Mouse (Mus musculus): ENCODE results near the gene Cdc42bpg.
"Not testable (repeated sequence)": the region's sequence is repeated elsewhere in the genome, so short reads cannot be mapped to it uniquely, and the experiment has no call there.

The Cdc42bpg gene

DNA sequence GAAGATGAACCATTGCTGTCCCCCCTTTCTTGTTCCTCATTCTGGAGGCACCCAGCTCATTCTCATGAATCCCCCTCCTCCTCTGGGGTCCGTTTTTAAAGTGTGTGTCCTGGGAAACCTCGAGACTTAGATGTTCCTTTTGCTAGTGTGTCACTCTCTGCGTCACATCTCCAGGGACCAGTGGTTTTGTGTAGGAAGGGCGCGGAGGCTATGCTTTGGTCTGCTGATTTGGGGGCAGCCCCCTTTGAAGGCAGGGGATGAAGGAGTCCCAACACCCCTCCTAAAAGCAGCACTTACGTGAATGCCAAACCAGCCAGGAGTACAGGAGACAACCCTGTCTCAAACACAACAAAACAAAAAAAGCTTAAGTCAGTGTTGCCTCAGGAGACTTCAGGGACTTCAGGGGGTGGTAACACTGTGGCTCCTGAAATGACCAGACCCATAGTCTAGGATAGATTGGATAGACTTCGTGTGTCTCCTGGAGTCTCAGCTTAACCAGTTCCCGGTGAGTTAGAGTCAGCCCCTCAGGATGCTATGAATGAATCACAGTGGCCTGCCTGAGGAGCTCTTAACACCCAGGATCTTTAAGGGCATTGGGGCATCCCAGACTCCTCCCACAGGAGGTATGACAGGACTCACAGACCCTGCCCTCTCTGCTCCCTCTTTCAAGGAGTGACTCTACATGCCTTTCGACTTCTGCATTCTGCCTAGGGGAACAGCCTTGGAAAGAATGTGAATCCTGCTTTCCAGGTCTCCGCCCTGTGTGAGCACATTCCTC is 28.4 kb upstream of the Cdc42bpg start:
- peak; percentile 74 for DNase-seq

DNA sequence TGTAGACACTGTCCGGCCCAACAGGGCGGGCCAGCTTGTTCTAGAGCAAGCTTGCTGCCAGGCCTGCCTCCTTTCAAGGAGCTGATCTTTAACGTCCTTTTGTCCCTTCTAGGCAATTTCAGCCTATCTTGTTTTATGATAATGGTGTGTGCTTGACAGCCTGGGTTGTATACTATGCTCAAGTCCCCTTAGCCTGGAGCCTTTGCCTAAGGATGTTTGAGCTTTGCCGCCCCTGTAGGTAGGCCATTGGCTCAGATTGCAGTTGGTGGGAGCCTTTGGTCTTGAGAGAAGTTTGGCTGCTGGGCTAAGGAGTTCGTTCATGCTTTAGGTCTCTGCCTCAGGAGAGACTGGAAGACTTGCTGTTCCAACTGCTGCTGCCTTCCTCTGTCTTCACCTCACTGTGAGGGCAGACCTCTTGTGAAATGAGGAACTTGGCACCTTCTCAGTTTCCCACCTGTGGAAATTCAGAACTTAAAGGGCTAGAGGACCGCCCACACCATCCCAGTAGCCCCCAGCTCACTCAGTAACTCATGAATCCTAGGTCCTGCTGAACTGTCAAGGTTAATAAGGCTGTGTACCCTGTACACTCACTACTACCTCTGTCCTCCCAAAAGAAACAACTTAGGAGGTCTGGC is 27.7 kb upstream of the Cdc42bpg start:
- DNase-seq, result no peak

GRCm38 (mm10) chr19:6279481-6280144 is 26.6 kb upstream of the Cdc42bpg start:
- no peak for DNase-seq

DNA sequence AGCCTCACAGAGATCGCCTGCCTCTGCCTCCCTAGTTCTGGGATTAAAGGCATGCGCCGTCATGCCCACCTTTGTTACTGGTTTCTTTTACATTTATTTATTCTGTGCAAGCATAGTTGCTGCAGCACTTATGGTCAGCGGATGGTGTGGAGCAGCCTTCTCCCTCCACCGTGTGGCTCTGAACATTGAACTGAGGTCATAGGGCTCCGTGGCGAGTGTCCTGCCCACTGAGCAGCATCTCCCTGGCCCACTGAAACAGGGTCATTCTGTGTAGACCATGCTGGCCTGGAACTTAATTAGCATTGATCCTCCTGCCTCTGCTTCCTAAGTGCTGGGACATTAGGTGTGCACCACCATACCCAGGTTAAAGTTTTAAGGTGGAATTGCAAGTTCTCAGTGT is 25.7 kb upstream of the Cdc42bpg start:
- no peak for DNase-seq

- DNase-seq, result no peak
Observed at GRCm38 (mm10) chr19:6281122-6282020, 24.9 kb upstream of the Cdc42bpg start.

- peak; percentile 74 for DNase-seq
Observed at GRCm38 (mm10) chr19:6283001-6283400, 23.3 kb upstream of the Cdc42bpg start.

- DNase-seq, result peak; percentile 86
Observed at GRCm38 (mm10) chr19:6284502-6284901, 21.8 kb upstream of the Cdc42bpg start.

DNA sequence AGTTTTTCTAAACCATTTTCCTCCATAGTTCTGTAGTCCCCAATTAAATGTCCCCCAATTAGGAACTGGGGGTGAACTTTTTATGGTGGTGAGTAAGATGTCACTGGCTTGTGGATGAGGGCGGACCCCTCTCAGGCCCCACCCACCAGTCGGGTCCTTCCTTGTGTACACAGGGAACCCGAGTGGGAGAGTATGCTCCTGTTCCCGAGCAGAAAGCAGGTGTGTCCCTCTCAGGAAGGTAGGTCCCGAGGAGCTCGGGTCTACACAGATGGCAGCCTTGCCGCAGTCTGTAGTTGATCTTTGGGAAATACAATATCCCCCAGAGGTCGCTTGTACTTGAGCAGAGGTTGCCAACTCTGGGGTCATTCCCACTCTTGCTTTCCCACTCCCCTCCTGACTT is 21.0 kb upstream of the Cdc42bpg start:
- DNase-seq, result peak; percentile 71

DNA sequence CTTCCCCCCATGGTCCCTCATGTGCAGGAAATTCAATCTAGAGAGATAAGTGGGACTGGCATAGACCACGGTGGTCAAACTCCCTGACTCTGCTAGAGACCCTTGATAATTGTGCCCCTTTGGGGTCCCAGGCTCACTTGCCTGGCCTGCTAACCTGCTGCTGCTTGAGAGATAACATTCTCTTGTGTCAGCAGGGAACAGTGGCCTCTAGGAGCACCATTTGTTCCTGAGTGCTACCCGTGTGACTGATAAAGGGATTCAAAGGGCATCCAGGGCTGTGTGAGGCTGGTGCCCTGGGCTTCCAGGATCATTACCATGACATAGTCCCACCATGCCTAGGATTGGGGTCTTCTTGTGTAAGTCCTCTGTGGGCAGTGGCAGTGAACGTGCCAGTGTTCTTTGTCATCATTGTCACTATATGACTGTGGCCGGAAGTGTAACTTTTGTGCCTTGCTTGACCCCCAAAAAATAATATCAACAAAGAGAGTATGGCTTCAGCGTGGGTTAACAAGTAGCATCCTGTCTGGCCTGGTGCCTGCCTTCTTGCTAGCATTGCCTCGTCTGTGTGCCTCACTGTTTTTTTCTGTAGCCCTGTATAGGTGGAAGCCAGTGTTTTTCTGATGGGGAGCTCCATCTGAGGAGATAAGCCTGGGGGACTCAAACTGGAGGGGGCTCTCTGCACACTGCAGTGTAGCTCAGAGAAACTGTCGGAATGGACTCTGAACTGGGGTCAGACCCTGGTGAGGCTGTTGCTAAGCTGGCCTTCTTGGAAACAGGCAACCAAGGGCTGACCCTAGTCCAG is 20.4 kb upstream of the Cdc42bpg start:
- DNase-seq, result peak; percentile 66

DNA sequence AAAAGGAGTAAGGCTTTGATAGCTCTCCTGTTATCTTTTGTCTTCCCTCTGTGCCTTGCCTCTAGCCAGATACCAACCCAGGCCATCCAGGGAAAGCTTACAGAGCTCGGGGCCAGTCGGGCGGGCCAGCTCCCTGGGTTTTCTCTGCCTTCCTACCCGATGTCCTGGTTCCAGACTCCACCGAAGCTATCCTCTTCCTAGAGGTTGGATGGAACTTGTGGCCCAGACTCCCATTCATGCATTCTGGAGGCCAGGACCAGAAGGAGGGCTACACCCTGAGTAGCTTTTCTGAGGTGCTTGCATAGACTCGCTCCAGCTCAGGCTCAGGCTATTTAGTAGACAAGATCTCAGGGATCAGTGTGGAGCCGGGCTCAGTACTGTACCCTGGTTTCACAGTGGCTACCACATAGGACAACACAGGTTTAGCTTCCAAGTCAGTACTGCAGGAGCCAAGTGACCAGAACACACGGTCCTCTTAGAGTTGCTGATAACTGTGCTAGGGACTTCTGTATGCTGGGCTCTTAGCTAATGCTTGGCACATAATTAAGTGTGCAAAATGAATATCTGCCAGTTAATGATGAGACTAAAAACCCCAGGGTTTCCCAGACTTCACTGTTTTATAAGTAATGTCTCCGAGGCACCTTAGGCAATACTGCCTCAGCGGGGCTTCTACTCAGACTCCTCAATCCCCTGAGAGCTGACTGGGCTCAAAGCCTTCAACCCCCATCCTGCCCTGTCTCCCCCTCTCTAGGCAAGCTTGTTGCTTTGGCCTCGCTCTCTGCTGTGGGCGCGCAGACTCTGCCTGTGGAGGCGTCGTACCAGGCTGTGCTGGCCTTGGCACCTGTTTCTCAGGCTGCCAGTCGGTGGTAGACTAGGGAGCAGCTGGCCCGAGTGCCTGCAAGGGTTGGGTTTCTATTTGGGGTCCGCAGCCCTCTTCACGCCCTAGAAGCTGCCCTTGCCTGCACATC is 19.5 kb upstream of the Cdc42bpg start:
- DNase-seq, result peak; percentile 62

- DNase-seq, result no peak
Observed at GRCm38 (mm10) chr19:6288236-6288894, 17.9 kb upstream of the Cdc42bpg start.

DNA sequence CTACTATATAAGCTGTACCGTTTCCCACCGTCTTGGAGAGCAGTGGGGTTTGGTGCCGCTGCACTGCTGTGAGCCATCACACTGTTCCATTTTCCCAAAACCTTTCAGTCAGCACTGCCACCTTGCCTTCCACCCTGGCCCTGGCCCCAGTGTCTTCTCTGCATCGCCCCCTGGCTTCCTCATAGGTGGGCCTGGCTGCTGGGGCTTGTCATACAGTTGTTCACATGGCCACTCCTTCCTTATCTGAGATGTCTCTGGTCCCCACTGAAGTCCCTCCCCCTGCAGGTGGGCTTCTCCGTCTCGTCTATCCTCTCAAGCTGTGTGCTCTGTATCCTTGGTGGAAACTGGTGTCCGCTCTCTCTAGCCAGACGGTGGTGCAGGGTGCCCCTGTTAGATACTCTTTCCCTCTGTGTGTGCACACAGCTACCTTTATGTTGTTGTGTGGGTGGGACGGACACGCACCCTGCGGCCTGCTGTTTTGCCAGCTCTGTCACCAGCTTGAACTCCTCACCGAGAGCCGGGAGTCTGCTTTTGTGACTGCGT is 16.5 kb upstream of the Cdc42bpg start:
- peak; percentile 43 for DNase-seq

- DNase-seq, result not testable (repeated sequence)
Observed at GRCm38 (mm10) chr19:6290720-6291116, 15.5 kb upstream of the Cdc42bpg start.

DNA sequence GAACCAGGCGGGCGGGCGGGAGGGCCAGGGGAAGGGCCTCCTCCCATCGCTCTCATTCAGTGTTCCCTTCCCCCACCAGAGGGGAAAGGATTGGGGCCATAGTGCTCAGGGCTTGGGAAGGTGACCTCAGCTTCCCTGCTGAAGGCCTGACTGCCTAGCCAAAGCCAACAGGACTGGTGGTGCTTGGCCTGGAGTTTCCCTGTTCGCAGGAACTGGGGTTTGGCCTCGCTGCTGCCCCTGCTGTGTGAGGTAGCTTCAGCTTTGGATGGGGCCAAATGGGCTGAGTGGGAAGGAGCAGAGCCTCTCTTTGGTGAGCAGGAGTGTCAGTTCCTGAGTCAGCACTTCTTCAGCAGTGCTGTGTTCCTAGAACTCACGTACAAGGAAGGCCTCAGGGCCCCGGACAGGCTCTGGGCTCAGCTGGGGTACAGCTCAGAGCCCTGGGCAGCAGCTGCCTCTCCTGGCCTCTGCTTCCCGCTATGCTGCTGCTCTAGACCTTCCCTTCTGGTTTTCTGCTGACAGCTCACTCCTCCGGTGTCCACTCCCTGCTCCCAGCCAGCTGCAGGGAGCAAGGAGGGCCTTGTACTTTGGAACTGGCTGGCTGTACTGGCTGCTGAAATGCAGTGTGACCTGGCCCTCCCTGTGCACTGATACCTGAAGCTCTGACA is 15.0 kb upstream of the Cdc42bpg start:
- peak; percentile 70 for DNase-seq

DNA sequence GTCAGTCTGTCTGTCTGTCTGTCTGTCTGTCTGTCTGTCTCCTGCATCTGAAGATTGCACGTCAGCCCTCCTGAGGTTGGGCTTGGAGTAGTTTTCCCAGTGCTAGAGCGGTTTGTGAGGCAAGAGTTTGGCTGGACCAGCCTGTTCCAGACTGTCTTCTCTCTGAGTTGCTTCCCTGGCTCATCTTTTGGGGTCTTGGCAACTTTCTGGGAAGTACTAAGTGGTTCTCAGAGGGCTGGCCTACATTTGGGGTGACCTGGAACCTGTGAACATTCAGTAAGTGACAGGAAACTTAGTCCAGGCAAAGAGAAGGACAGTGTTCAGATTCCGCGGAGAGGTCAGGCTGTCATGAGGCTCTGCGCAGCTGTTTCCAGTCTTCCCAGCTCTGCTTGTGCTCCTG is 14.0 kb upstream of the Cdc42bpg start:
- DNase-seq, result no peak

GRCm38 (mm10) chr19:6294301-6294700 is 12.0 kb upstream of the Cdc42bpg start:
- DNase-seq, result no peak

- DNase-seq, result peak; percentile 58
Observed at GRCm38 (mm10) chr19:6296551-6297210, 9.6 kb upstream of the Cdc42bpg start.

- DNase-seq, result peak; percentile 86
Observed at GRCm38 (mm10) chr19:6297641-6298040, 8.6 kb upstream of the Cdc42bpg start.

DNA sequence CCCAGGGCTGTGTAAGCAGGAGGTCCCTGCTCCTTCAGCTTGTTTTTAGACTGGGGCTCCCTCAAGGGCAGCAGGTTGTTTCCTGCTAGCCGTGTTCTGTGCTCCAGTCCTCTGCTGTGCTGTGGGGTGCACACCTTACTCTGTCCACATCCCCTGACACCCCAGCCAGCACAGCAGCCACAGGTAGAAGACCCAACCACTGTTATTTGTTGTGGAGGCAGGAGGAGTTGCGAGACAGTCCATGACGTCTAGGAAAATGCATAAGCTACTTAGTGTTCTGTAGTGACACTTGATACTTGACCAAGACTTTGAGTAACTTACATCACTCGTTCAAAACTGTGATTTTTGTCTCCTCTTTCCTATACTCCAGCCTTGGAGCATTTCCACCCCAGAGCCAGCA is 7.3 kb upstream of the Cdc42bpg start:
- DNase-seq, result no peak

All from liver (tissue).